Mouse (Mus musculus): Measurements from ENCODE around the gene Pde4c. TPM values are rescaled to one million over a fixed set of nuclear protein-coding genes. Genes with fewer than 3 reads are reported as not detected.

Gene Pde4c
- total RNA-seq, 2 experiments from 2014 or later: not detected

DNA sequence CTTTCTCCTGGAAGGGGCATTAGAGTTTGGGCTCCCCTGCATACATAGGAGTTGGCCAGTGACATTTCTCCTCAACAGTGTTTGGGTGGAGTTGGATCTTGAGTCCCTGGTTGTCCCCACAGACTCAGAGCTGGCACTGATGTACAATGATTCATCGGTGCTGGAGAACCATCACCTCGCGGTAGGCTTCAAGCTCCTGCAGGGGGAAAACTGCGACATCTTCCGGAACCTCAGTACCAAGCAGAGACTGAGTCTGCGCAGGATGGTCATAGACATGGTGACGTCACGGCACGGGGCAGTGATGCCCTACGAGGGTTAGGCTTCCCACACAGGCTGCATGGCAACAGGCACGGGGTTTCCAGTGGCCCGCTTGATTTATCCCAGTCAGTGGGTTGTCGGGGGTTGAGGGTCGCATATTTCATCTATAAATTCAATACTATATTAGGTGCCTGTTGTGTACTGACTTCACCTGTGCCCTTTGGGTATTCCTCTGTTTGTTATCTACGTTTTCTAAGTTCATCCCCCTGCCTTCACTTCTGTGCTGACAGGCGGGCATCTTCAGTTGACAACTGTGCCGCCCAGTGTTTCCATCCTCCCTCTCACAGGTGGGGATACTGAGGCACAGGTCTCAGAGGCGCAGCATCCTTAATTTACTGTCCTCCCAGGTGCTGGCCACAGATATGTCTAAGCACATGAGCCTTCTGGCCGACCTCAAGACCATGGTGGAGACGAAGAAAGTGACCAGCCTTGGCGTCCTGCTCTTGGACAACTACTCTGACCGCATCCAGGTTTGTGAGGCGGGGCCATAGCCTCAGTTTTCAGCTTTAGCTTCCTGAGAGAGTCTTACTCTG is 25.0 kb downstream of the Pde4c start:
- no peak for ATAC-seq (ENCODE audit: poor library complexity, severe bottlenecking)

DNA sequence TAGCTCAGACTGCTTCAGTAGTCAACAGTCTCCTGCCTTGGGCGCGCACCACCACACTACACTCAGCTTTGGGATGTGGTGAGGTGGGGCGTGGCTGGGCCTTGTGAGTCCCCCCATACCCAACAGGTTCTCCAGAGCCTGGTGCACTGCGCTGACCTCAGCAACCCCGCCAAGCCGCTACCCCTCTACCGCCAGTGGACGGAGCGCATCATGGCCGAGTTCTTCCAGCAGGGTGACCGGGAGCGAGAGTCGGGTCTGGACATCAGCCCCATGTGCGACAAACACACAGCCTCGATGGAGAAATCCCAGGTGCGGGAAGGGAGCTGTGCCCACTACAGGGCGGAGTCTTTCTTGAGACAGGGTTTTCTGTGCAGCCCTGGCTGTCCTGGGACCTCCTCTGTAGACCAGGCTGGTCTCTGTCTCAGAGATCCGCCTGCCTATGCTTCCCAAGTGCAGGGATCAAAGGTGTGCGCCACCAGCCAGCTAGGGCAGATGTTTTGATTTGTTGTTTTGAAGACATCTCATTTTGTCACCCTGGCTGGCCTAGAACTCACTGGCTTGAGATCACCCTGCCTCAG is 25.7 kb downstream of the Pde4c start:
- ATAC-seq (ENCODE audit: poor library complexity, severe bottlenecking): no peak

- ATAC-seq (ENCODE audit: poor library complexity, severe bottlenecking): no peak
Observed at GRCm38 (mm10) chr8:70750128-70750680, 26.7 kb downstream of the Pde4c start.

DNA sequence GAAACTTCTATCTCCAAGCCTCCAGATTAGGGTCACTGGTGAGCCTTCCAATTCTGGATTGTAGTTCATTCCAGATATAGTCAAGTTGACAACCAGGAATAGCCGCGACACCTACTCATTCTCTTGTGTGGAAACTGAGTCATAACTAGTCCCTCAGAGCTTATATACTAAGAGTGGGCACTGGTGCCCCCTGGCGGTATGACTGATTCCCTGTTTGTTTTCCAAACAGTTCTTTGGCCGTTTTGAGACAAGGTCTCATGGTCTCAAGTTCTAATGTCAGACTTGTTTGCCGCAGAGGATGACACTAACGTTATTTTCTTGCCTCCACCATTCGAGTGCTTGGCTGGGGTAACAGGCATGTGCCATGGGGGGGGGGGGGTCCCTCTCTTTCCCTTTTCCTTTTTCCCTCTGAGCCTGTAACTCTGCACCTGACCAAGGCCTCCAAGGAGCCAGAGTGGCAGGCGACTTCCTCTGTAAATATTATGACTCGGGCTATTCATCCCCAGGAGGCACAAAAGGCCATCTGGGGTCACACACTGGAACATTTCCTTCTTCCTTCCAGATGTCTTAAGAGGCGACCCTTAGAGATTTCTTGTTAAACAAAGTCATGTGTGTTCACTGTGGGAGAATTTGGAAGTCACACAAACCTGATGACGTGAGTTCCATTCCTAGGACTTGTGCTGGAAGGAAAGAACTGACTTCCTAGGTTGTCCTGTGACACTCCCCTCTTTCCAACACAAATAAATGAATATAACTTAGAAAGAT is 28.7 kb downstream of the Pde4c start:
- no peak for ATAC-seq (ENCODE audit: poor library complexity, severe bottlenecking)

GRCm38 (mm10) chr8:70753151-70753550 is 29.6 kb downstream of the Pde4c start:
- peak; percentile 41 for ATAC-seq (ENCODE audit: poor library complexity, severe bottlenecking)

- peak; percentile 94 for ATAC-seq (ENCODE audit: poor library complexity, severe bottlenecking)
Observed at GRCm38 (mm10) chr8:70754043-70754870, 30.7 kb downstream of the Pde4c start, which contains the start of gene Rab3a. TSS of gene Rab3a (plus strand) at chr8:70754679.

DNA sequence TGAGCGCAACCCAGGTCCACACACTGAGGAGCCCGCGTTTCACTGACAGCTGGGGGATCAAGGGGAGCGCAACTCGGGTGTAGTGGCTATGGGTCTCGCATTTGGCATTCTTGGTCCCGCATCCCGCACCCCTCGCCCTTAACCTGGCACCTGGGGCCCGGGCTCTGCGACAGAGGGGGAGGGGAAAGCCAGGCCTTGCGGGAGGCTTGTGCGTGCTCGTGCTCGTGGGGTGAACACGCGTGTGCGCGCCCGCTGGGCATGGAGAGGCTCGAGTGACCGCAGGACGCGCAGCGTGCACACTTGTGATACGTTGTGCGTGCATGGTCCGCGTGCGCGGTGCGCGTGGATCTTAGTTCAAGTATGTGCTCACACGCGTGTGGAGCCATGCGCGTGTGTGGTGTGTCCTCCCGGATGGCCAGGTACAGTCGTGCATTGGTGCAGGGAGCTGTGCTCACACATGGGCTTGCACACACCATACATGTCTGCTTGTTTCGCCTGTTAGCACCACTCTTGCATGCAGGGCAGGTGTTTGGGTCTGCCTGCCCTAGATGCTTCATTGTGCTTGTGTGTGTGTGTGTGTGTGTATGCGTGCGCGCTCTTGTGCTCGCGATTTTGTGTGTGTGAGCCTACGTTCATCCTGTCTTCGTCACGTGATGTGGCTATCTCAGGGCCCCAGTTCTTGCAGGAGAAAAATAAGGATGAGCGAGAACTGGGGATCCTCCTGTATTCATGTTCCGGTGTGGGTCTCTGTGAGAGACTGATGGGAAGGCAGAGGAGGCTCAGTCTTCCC is 31.5 kb downstream of the Pde4c start:
- 0 out of 2 replicates have a peak, but pooled peaks have one; percentile 27 for ATAC-seq (ENCODE audit: poor library complexity, severe bottlenecking)

DNA sequence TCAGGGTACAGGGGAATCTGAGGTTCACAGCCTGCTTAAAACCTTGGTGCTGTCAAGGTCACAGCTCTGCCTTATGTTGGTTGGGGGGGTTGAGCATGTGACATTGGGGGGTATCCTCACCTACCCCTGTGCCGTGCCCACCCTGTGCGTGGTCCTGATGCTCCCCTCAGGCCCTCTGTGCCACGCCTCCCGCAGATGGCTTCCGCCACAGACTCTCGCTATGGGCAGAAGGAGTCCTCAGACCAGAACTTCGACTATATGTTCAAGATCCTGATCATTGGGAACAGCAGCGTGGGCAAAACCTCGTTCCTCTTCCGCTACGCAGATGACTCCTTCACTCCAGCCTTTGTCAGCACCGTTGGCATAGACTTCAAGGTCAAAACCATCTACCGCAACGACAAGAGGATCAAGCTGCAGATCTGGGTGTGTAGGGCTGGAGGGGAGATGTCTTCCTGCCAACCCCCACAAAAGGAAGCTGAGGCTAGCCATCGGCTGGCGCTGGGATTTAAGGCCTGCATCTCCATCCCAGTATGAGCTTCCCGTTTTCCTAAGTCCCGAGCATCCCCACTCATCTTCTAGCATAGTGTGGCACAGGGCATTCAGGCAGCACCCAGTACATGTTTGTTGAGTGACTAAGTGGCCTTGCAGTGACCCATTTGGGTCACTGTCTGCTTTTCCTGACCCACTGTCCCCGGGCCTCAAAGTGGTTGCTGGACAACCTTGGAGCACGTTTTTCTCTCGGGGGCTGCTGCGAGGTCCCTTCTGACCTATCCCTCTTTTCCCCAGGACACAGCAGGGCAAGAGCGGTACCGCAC is 32.3 kb downstream of the Pde4c start:
- ATAC-seq (ENCODE audit: poor library complexity, severe bottlenecking): no peak

DNA sequence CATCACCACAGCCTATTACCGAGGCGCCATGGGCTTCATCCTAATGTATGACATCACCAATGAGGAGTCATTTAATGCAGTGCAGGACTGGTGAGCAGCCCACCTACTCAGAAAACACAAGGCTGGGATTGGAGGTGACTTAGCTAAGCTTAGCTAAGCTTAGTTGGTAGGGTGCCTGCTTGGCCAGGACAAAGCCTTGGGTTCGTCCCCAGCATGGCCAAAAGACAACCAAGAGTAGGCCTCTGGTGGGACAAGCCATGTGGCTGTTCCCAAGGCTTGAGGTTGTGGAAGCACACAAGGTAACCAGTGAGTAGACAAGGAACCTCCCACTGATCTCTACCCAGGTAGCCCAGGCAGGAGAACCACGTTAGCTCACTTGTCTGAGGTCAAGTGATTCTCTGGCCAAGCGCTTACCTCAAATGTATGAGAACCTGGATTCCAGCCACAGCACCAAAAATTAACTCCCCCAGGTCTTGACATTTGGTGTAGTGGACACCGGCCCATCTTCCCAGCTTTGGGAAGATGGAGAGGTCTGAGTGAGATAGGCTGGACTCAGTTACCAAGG is 33.0 kb downstream of the Pde4c start:
- no peak for ATAC-seq (ENCODE audit: poor library complexity, severe bottlenecking)

DNA sequence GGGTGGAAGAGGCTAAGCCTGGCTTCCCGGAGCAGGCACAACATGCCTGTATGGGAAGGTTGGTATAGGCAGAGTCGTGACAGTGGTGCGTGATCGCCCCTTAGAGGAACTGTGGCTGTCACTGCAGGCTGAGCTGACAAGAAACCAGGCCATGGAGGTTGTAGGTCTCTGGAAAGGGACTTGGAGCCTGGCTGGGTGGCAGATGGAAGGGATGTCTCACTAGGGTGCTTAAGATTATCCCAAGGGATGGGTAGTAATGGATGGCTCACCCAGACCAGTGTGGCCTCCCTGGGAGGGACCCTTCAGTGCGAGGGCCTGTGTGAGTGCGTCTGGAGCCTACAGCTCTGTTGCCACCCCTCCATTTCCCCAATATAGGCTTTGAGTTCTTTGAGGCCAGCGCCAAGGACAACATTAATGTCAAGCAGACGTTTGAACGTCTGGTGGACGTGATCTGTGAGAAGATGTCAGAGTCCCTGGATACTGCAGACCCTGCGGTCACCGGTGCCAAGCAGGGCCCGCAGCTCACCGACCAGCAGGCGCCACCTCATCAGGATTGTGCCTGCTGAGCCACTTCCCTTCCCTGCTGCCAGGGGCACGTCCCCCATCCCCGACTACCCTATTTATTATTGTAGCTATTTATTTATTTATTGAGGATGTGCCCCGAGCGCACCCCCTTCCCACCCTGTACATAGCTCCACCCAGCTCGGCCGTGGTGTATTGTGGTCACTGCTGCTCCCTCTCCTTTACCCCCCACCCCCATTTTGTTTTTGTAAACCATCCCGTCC is 34.2 kb downstream of the Pde4c start:
- no peak for ATAC-seq (ENCODE audit: poor library complexity, severe bottlenecking)

DNA sequence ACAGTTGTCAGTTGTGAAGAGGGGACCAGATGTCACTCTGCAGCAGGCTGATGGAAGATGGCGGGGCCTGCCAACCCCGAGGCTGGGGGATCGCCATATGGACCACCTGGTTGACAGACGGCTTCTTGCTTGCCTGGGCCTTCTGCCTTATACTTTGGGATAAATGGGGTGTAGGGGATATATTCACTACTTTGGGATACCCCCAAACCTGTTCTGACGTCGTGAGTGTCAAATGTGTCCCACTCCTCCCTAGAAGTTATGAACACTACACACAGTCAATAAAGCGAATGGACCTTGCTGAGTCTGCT is 34.7 kb downstream of the Pde4c start:
- ATAC-seq (ENCODE audit: poor library complexity, severe bottlenecking): no peak

- no peak for ATAC-seq (ENCODE audit: poor library complexity, severe bottlenecking)
Observed at GRCm38 (mm10) chr8:70758616-70759561, 35.4 kb downstream of the Pde4c start.

DNA sequence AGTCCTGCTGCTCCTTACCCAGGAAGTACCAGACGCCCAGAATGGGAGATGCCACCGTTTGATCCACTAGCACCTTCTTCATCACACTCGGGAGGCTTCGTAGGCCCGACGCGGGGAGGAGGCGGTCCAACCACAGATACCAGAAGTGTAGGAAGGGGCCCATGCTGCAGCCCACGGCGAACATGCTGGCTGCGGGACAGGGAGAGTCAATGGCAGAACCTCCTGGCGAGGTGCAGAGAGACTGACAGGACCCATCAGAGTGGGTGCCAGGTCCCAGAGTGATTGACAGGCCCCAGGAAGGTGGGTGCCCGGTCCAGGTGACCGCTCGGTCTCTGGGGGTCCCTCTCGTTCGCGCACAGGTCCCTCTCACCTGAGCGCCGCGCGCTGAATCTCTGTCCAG is 36.8 kb downstream of the Pde4c start:
- no peak for ATAC-seq (ENCODE audit: poor library complexity, severe bottlenecking)

DNA sequence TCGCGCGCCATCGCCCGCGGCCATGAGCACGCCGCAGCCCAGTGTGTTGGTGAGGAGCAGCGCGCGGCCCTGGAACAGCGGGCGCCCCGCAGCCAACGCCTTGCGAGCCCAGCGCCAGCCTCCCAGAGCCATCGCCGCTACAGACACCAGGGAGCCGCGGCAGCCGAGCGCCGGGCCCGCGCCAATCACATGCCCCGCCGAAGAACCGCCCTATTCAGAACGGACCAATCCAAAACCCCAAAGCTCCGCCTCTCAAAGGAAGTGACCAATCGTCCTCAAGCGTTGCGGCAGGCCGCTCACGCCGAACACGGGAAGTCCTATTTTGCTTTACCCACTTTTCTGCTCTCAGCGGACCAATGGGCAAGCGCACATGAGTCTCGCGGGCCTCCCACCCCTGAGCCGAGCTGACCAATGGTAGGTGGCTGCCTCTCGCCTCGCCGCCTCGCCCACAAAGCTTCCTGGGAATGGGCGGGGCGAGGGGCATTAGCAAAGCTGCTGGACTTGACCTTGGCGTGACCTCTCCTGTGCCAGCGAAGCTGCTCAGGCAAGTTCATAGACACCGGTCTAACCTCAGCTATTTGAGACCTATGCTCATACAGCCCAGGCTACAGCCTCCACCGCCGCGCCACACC is 37.4 kb downstream of the Pde4c start, which contains the start of gene Mpv17l2:
TSS of gene Mpv17l2 (minus strand) at position 172 of the 632 bp plus-strand sequence.
- peak; percentile 88 for ATAC-seq (ENCODE audit: poor library complexity, severe bottlenecking)

DNA sequence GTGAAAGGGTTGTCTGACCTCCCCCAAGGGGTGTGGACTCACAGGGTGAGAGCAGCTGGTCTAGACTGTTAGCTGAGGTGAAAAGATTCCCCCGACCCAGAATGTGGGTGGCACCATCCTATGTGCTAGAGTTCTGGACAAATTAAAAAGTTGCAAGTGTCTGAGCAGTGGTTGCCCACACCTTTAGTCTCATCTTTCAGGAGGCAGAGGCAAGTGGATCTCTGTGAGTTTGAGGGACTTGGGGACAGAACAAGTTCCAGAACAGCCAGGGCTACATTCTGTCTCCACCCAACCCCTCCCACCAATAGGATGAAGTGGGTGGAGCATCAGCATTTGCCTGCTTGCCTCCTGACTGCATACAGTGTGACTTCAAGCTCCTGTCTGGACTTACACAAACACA is 38.6 kb downstream of the Pde4c start:
- ATAC-seq (ENCODE audit: poor library complexity, severe bottlenecking): no peak

GRCm38 (mm10) chr8:70763354-70763753 is 39.8 kb downstream of the Pde4c start:
- ATAC-seq (ENCODE audit: poor library complexity, severe bottlenecking): no peak

Measured in megakaryocyte, adult 5-6 weeks (primary cell).